Mouse (Mus musculus) limb, embryonic 14.5 days (tissue): ENCODE measurements around the gene Pex19. TPM values are rescaled to one million over a fixed set of nuclear protein-coding genes. Genes with fewer than 3 reads are reported as not detected.
A peak's percentile ranks its signal among the peaks of the same experiment; 100 is the strongest.

Experiments used
- ATAC-seq: fragments of 200-750 bp; cut with Nextera tagmentation; 2 replicates; pipeline ENCODE4 v1.8.0; 2017; ENCODE audit warnings: low read depth, moderate number of reproducible peaks, moderate TSS enrichment; ENCODE audit not compliant: low FRiP score
- DNase-seq: peaks from one replicate; pipeline ENCODE4 v3.0.0-alpha.2; 2015; ENCODE audit warnings: low spot score
- H3K27ac ChIP-seq: fragments of 300-500 bp; sonication (generic); replicated peaks from 2 replicates; pipeline ENCODE4 v1.5.1; 2014; ENCODE audit warnings: low read depth, mild to moderate bottlenecking, low read length, moderate library complexity, mixed read lengths
- H3K27me3 ChIP-seq: fragments of 300-500 bp; sonication (generic); 2 replicates; pipeline ENCODE4 v1.6.1; 2014; ENCODE audit warnings: low read length, mixed read lengths; ENCODE audit not compliant: control insufficient read depth, insufficient read depth
- H3K36me3 ChIP-seq: fragments of 300-500 bp; sonication (generic); 2 replicates; pipeline ENCODE4 v1.6.1; 2014; ENCODE audit warnings: mild to moderate bottlenecking, low read length, moderate library complexity, mixed read lengths; ENCODE audit not compliant: control insufficient read depth, insufficient read depth
- H3K4me1 ChIP-seq: fragments of 300-500 bp; sonication (generic); 2 replicates; pipeline ENCODE4 v1.6.1; 2014; ENCODE audit warnings: antibody characterized with exemption, low read length, mixed read lengths; ENCODE audit not compliant: control insufficient read depth, insufficient read depth
- H3K4me2 ChIP-seq: fragments of 300-500 bp; sonication (generic); replicated peaks from 2 replicates; pipeline ENCODE4 v1.6.1; 2014; ENCODE audit warnings: low read depth, mild to moderate bottlenecking, low read length, moderate library complexity; ENCODE audit not compliant: severe bottlenecking
- H3K4me3 ChIP-seq: fragments of 300-500 bp; sonication (generic); replicated peaks from 2 replicates; pipeline ENCODE4 v1.5.1; 2014; ENCODE audit warnings: low read length
- H3K9ac ChIP-seq: fragments of 300-500 bp; sonication (generic); 2 replicates; pipeline ENCODE4 v1.6.1; 2014; ENCODE audit warnings: mild to moderate bottlenecking, low read depth, low read length, moderate library complexity; ENCODE audit not compliant: severe bottlenecking
- H3K9me3 ChIP-seq: fragments of 300-500 bp; sonication (generic); 2 replicates; pipeline ENCODE4 v1.6.1; 2016; ENCODE audit warnings: low read length; ENCODE audit not compliant: control insufficient read depth
- POLR2A ChIP-seq: fragments of 200-500 bp; IDR thresholded peaks from 2 replicates; pipeline ENCODE4 v1.8.0; 2012; ENCODE audit warnings: inconsistent platforms, mild to moderate bottlenecking, moderate library complexity, borderline replicate concordance; ENCODE audit not compliant: insufficient read depth, insufficient read length; ENCODE audit errors: extremely low read depth
- WGBS: fragments of 180-500 bp; shearing (Covaris S2); extraction: QIAGEN DNeasy Blood & Tissue Kit; methylation state at CpG from one replicate; pipeline ENCODE4 v1.1.7; 2014; 5-methylcytosine and 5-hydroxymethylcytosine counted together
- polyA plus RNA-seq, 2 experiments: library from polyadenylated mRNA; depleted of rRNA in 1 of 2; stranded (reverse) in 1 of 2; unstranded in 1 of 2; fragments of >200 nt; fragmentation: Nextera tagmentation in 1 of 2; extraction: Ambion mirVana in 1 of 2; gene quantifications; 2 replicates each; pipeline versions ENCODE4 v1.2.1 to v1.2.3; 2012 to 2014

Gene Pex19
- polyA plus RNA-seq, 2 experiments, result 100 to 129 TPM

DNA sequence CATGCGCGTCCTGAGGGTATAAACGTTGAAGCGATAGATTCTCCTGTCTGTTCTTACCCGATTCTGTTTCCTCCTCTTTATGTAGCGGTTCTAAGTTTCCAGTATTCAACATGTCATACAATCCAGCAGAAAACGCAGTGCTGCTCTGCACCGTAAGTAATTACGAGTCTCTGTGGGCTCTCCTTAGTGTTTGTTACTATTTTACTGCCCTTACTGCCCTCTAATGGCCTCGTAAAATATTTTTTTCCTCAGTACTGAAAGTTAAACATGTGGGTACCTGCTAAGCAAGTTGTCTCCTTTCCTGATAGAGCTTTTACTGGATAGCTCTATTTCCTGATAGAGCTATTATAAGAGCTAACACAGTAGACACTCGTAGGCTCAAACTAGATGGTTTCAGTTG lies 21.5 kb upstream of the Pex19 start:
- ATAC-seq (peak; percentile 55; the same call in 1 of the 2 replicates), DNase-seq (peak; percentile 32)
- Histone ChIP-seq H3K9ac (no peak overlapping the region), H3K4me3 (no peak overlapping the region), H3K27ac (no peak overlapping the region), H3K36me3 (peaks cover 98% of the 10 kb centered on the region), H3K27me3 (no peaks in the 10 kb centered on the region), H3K4me2 (no peak overlapping the region), H3K9me3 (no peaks in the 10 kb centered on the region), H3K4me1 (no peaks in the 10 kb centered on the region)
- 46% methylated on average over 11 of the region's 11 CpGs for WGBS
- no peak for TF ChIP-seq POLR2A

- Histone ChIP-seq H3K36me3 (peaks cover 96% of the 10 kb centered on the region), H3K27me3 (no peaks in the 10 kb centered on the region), H3K27ac (no peak overlapping the region), H3K9me3 (no peaks in the 10 kb centered on the region), H3K4me2 (no peak overlapping the region), H3K4me3 (no peak overlapping the region), H3K9ac (no peak overlapping the region), H3K4me1 (no peaks in the 10 kb centered on the region)
- DNase-seq (no peak), ATAC-seq (no peak)
- WGBS, result 82% methylated on average over 10 of the region's 10 CpGs
- no peak for TF ChIP-seq POLR2A
Measured at GRCm38 (mm10) chr1:172107777-172108477, 18.6 kb upstream of the Pex19 start.

DNA sequence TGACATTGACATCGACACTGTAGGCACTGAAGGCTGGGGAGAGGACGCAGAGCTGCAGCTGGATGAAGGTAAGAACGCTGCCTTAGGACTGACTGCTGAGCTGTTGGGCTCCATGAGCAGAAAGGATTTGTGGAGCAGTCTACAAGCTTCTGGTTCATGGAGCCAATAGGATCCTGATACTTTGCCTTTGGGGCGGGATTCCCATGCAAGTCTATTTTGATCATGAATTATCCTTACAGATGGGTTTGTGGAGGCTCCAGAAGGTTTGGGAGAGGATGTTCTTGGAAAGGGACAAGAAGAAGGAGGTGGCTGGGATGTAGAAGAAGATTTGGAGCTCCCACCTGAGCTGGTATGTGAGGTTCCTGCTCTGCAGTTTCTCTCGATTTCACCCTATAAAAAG lies 9.6 kb upstream of the Pex19 start:
- no peak overlapping the region for H3K4me2 ChIP-seq
- no peak overlapping the region for H3K27ac ChIP-seq
- 97% methylated on average over 5 of the region's 5 CpGs for WGBS
- H3K36me3 ChIP-seq, result peaks cover 100% of the 10 kb centered on the region
- no peak for TF ChIP-seq POLR2A
- H3K27me3 ChIP-seq, result no peaks in the 10 kb centered on the region
- H3K4me1 ChIP-seq, result no peaks in the 10 kb centered on the region
- DNase-seq (no peak), ATAC-seq (no peak)
- no peaks in the 10 kb centered on the region for H3K9me3 ChIP-seq
- no peak overlapping the region for H3K9ac ChIP-seq
- no peak overlapping the region for H3K4me3 ChIP-seq

DNA sequence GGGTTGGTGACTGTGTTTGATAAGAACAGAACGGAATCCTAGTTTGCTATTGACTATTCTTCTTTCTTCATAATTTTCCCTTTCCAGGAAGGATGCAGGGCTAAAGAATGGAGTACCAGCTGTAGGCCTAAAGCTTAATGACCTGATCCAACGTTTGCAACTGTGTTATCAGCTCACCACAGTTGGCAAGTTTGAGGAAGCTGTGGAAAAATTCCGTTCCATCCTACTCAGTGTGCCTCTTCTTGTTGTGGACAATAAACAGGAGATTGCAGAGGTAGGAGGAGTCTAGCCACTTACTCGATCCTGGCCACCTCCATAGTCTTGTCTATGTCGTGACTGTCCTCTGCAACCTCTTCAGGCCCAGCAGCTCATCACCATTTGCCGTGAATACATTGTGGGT lies 7.5 kb upstream of the Pex19 start:
- no peak for ATAC-seq
- Histone ChIP-seq H3K4me2 (no peak overlapping the region), H3K27me3 (no peaks in the 10 kb centered on the region), H3K4me3 (no peak overlapping the region), H3K9me3 (no peaks in the 10 kb centered on the region), H3K4me1 (no peaks in the 10 kb centered on the region), H3K36me3 (peaks cover 96% of the 10 kb centered on the region), H3K27ac (no peak overlapping the region), H3K9ac (no peak overlapping the region)
- no peak for DNase-seq
- 86% methylated on average over 6 of the region's 6 CpGs for WGBS
- TF ChIP-seq POLR2A, result no peak

- Histone ChIP-seq H3K9ac (no peak overlapping the region), H3K27ac (no peak overlapping the region), H3K4me2 (no peak overlapping the region), H3K4me3 (no peak overlapping the region), H3K4me1 (no peaks in the 10 kb centered on the region), H3K36me3 (peaks cover 90% of the 10 kb centered on the region), H3K27me3 (no peaks in the 10 kb centered on the region), H3K9me3 (no peaks in the 10 kb centered on the region)
- DNase-seq (peak; percentile 55), ATAC-seq (no peak)
- 52% methylated on average over 3 of the region's 3 CpGs for WGBS
- no peak for TF ChIP-seq POLR2A
Measured at GRCm38 (mm10) chr1:172119720-172120119, 6.8 kb upstream of the Pex19 start.
